Mouse (Mus musculus): ENCODE results near the gene Braf. TPM values are rescaled to one million over a fixed set of nuclear protein-coding genes. Genes with fewer than 3 reads are reported as not detected.
A peak's percentile ranks its signal among the peaks of the same experiment; 100 is the strongest.

Gene Braf
- polyA plus RNA-seq, 1 experiment: 14.9 TPM

DNA sequence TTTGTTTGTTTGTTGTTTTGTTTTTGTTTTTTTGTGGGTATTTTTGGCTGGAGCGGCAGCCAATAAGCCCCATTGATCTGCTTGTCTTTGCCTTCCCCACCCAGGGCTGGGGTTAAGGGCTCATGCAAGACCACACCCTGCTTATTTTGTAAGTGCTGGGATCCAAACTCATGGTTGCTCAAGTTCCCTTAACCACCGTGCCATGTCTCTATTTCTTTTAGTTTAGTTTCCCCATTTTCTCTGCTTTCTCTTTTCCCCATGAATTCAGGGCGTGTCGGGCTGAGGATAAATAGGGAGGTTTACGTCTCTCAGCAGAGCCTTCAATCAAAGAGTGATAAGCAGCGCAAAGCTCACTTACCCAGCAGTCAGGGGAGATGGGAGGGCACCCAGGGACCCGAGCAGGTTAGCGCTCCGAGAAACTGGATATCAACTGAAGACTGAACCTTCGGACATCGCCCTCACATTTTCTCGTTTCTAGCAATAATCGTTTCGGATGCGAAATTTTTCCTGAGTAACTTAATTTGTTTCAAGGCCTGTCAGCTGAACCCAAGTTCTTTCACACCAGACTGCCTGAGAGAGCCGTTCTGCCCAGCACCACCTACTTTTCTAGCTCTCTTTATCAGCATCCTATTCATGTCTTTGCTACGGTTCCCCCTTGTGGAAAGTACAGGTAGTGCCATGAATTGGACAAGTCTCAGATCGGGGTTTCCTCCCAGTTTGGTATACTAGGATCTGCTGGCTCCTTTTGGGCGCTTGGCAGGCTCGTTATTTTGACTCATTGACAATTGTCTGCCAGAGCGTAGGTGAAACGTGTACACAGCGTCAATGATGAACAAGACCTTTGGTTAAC, 162.9 kb downstream of the Braf start:
- no peak for TF ChIP-seq POLR2A (IDR thresholded peaks at IDR 0.05; ENCODE audit: borderline replicate concordance, low read depth, low read length)
- no peak; the same call in 1 of the 2 replicates for TF ChIP-seq CTCF (IDR thresholded peaks at IDR 0.05; ENCODE audit: low read depth, low read length)
- peak overlapping the region; percentile 48 for H3K4me3 ChIP-seq (ENCODE audit: insufficient read depth, low read length)
- peaks cover 26% of the 10 kb centered on the region for H3K4me1 ChIP-seq (ENCODE audit: control insufficient read depth, insufficient read depth, low read length)
- H3K27ac ChIP-seq (ENCODE audit: insufficient read depth, low read depth, low read length): peak overlapping the region; percentile 55

- H3K4me3 ChIP-seq (ENCODE audit: insufficient read depth, low read length): no peak overlapping the region
- TF ChIP-seq CTCF (IDR thresholded peaks at IDR 0.05; ENCODE audit: low read depth, low read length) (no peak), POLR2A (IDR thresholded peaks at IDR 0.05; ENCODE audit: borderline replicate concordance, low read depth, low read length) (no peak)
- H3K4me1 ChIP-seq (ENCODE audit: control insufficient read depth, insufficient read depth, low read length): peaks cover 40% of the 10 kb centered on the region
- peak overlapping the region; percentile 17; the same call in 1 of the 2 replicates for H3K27ac ChIP-seq (ENCODE audit: insufficient read depth, low read depth, low read length)
Measured at GRCm38 (mm10) chr6:39559276-39559939, 165.9 kb downstream of the Braf start.

GRCm38 (mm10) chr6:39557723-39558261, 167.5 kb downstream of the Braf start, which contains the start of gene Dennd2a:
Dennd2a (minus strand) TSS chr6:39557867.
- Histone ChIP-seq H3K27ac (ENCODE audit: insufficient read depth, low read depth, low read length) (no peak within 1 kb of the TSS), H3K4me3 (ENCODE audit: insufficient read depth, low read length) (peak within 1 kb of the TSS; percentile 69), H3K4me1 (ENCODE audit: control insufficient read depth, insufficient read depth, low read length) (peaks cover 51% of the 10 kb centered on the region)
- TF ChIP-seq CTCF (IDR thresholded peaks at IDR 0.05; ENCODE audit: low read depth, low read length): no peak
- no peak for TF ChIP-seq POLR2A (IDR thresholded peaks at IDR 0.05; ENCODE audit: borderline replicate concordance, low read depth, low read length)

DNA sequence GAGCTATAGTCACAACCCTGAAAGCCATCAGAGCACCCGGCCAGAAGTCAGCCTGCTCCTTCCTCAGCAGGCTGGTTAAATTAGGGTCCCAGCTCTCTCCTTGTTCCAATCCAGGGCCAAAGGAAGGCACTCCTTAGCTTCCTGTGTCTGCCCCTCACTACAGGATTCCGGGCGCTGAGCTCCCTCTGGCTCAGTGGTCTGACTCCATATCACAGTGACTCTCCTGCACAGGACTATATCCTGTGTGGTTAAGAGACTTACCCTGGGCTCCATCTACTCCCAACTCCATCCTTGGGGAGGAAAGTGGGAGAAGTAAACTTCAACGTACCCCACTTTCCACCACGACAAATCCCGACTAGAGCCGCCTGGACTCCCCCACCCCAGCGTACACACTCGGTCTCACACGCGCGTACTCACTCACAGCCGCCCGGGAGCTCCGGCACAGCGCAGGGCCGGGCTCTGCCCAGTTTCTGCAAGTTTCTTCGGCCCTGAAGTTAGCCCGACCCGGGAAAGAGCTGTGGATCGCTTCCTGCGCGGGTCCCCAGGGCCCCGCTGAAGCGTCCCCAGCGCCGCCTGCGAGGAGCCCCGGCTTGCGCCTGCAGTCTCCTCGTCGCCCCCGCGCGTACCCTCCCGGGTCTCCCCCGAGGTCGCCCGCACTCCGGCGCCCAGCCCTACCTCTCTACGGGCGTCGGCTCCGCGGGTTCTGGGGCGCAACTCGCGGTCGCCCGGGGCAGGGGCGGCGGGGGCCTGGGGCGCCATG, 168.2 kb downstream of the Braf start:
- peak overlapping the region; percentile 69 for H3K4me3 ChIP-seq (ENCODE audit: insufficient read depth, low read length)
- peaks cover 56% of the 10 kb centered on the region for H3K4me1 ChIP-seq (ENCODE audit: control insufficient read depth, insufficient read depth, low read length)
- no peak for TF ChIP-seq POLR2A (IDR thresholded peaks at IDR 0.05; ENCODE audit: borderline replicate concordance, low read depth, low read length)
- no peak for TF ChIP-seq CTCF (IDR thresholded peaks at IDR 0.05; ENCODE audit: low read depth, low read length)
- no peak overlapping the region for H3K27ac ChIP-seq (ENCODE audit: insufficient read depth, low read depth, low read length)

GRCm38 (mm10) chr6:39555648-39555945, 169.7 kb downstream of the Braf start:
- TF ChIP-seq CTCF (IDR thresholded peaks at IDR 0.05; ENCODE audit: low read depth, low read length) (no peak), POLR2A (IDR thresholded peaks at IDR 0.05; ENCODE audit: borderline replicate concordance, low read depth, low read length) (no peak)
- H3K4me3 ChIP-seq (ENCODE audit: insufficient read depth, low read length): no peak overlapping the region
- no peak overlapping the region for H3K27ac ChIP-seq (ENCODE audit: insufficient read depth, low read depth, low read length)
- peaks cover 56% of the 10 kb centered on the region for H3K4me1 ChIP-seq (ENCODE audit: control insufficient read depth, insufficient read depth, low read length)

- H3K4me3 ChIP-seq (ENCODE audit: insufficient read depth, low read length): no peak overlapping the region
- TF ChIP-seq POLR2A (IDR thresholded peaks at IDR 0.05; ENCODE audit: borderline replicate concordance, low read depth, low read length): no peak
- peaks cover 55% of the 10 kb centered on the region for H3K4me1 ChIP-seq (ENCODE audit: control insufficient read depth, insufficient read depth, low read length)
- no peak overlapping the region for H3K27ac ChIP-seq (ENCODE audit: insufficient read depth, low read depth, low read length)
Measured at GRCm38 (mm10) chr6:39554888-39555647, 170.2 kb downstream of the Braf start.

Other genes starting within 250 kb of the Braf start
- gene Dennd2a, start 167.6 kb downstream of the Braf start, polyA plus RNA-seq (2012; ENCODE audit: insufficient read depth, insufficient read length, missing spikeins): 4.3 and 5.0 TPM in 2 replicates
- 17.1 and 21.2 TPM in 2 replicates for gene Adck2, start 151.6 kb downstream of the Braf start, polyA plus RNA-seq (2012; ENCODE audit: insufficient read depth, insufficient read length, missing spikeins)
- not detected in 2 replicates for gene Gm42420, start 139.7 kb downstream of the Braf start, polyA plus RNA-seq (2012; ENCODE audit: insufficient read depth, insufficient read length, missing spikeins)
- gene Ndufb2, start 132.9 kb downstream of the Braf start, polyA plus RNA-seq (2012; ENCODE audit: insufficient read depth, insufficient read length, missing spikeins): 68.1 and 70.5 TPM in 2 replicates
- 94.8 and 111 TPM in 2 replicates for gene Mrps33, start 85.5 kb upstream of the Braf start, polyA plus RNA-seq (2012; ENCODE audit: insufficient read depth, insufficient read length, missing spikeins)
- not detected in 2 replicates for gene Tmem178b, start 147.8 kb upstream of the Braf start, polyA plus RNA-seq (2012; ENCODE audit: insufficient read depth, insufficient read length, missing spikeins)

Measured in bone marrow macrophage, adult 2 months (primary cell).